Mouse (Mus musculus) erythroblast, embryonic 14.5 days (primary cell): ENCODE data around the gene Uqcr10. TPM values are rescaled to one million over a fixed set of nuclear protein-coding genes. Genes with fewer than 3 reads are reported as not detected.

Experiments used
- H3K27me3 ChIP-seq: 2 replicates; pipeline ENCODE4 v1.6.1; 2012; ENCODE audit warnings: inconsistent platforms; ENCODE audit not compliant: control insufficient read depth
- H3K36me3 ChIP-seq: 2 replicates; pipeline ENCODE4 v1.6.1; 2012; ENCODE audit warnings: mild to moderate bottlenecking, inconsistent platforms; ENCODE audit not compliant: control insufficient read depth
- H3K4me1 ChIP-seq: 2 replicates; pipeline ENCODE4 v1.6.1; 2012; ENCODE audit warnings: inconsistent platforms; ENCODE audit not compliant: control insufficient read depth
- H3K4me3 ChIP-seq: replicated peaks from 2 replicates; pipeline ENCODE3; 2012; ENCODE audit warnings: moderate library complexity, mild to moderate bottlenecking, inconsistent platforms
- H3K9me3 ChIP-seq: 2 replicates; pipeline ENCODE4 v1.6.1; 2012; ENCODE audit warnings: low read length, inconsistent platforms, mixed read lengths; ENCODE audit not compliant: control insufficient read depth
- GATA1 ChIP-seq: IDR thresholded peaks from 2 replicates; pipeline ENCODE4 v1.6.1; 2012; ENCODE audit warnings: low read length, inconsistent platforms, mixed read lengths
- TAL1 ChIP-seq: IDR thresholded peaks from 3 replicates; pipeline ENCODE4 v1.6.1; 2012; ENCODE audit warnings: low read length, inconsistent platforms, mixed read lengths
- polyA plus RNA-seq: library from polyadenylated mRNA; stranded (reverse); fragments of >175 nt; gene quantifications from 2 replicates; pipeline ENCODE4 v1.2.3, GENCODE M21; 2012

The Uqcr10 gene
- polyA plus RNA-seq, 1 experiment: 8.8 TPM

- H3K36me3 ChIP-seq: peaks cover 94% of the 10 kb centered on the region
- TF ChIP-seq TAL1: no peak
- no peak for TF ChIP-seq GATA1
- no peaks in the 10 kb centered on the region for H3K27me3 ChIP-seq
- peaks cover 31% of the 10 kb centered on the region for H3K4me1 ChIP-seq
- H3K9me3 ChIP-seq: no peaks in the 10 kb centered on the region
- no peak overlapping the region for H3K4me3 ChIP-seq
Measured at GRCm38 (mm10) chr11:4671736-4672135, 32.4 kb downstream of the Uqcr10 start.

- peaks cover 45% of the 10 kb centered on the region for H3K4me1 ChIP-seq
- peaks cover 70% of the 10 kb centered on the region for H3K36me3 ChIP-seq
- no peak overlapping the region for H3K4me3 ChIP-seq
- no peaks in the 10 kb centered on the region for H3K9me3 ChIP-seq
- TF ChIP-seq TAL1 (no peak), GATA1 (no peak)
- H3K27me3 ChIP-seq: no peaks in the 10 kb centered on the region
Measured at GRCm38 (mm10) chr11:4662496-4662878, 41.7 kb downstream of the Uqcr10 start.

GRCm38 (mm10) chr11:4661871-4662495, 42.2 kb downstream of the Uqcr10 start:
- no peaks in the 10 kb centered on the region for H3K27me3 ChIP-seq
- no peak for TF ChIP-seq TAL1
- TF ChIP-seq GATA1: no peak
- H3K36me3 ChIP-seq: peaks cover 70% of the 10 kb centered on the region
- no peak overlapping the region for H3K4me3 ChIP-seq
- peaks cover 45% of the 10 kb centered on the region for H3K4me1 ChIP-seq
- H3K9me3 ChIP-seq: no peaks in the 10 kb centered on the region

- Histone ChIP-seq H3K36me3 (peaks cover 73% of the 10 kb centered on the region), H3K4me3 (peak overlapping the region; percentile 37)
- TF ChIP-seq TAL1 (no peak), GATA1 (no peak)
Measured at GRCm38 (mm10) chr11:4661324-4661723, 42.8 kb downstream of the Uqcr10 start.

GRCm38 (mm10) chr11:4660309-4661025, 43.7 kb downstream of the Uqcr10 start:
- peaks cover 82% of the 10 kb centered on the region for H3K36me3 ChIP-seq
- no peak overlapping the region for H3K4me3 ChIP-seq
- H3K27me3 ChIP-seq: no peaks in the 10 kb centered on the region
- TF ChIP-seq GATA1 (no peak), TAL1 (no peak)
- no peaks in the 10 kb centered on the region for H3K9me3 ChIP-seq
- H3K4me1 ChIP-seq: peaks cover 50% of the 10 kb centered on the region

More at GRCm38 (mm10) chr11:4661324-4661723, 42.8 kb downstream of the Uqcr10 start:
- no peaks in the 10 kb centered on the region for H3K9me3 ChIP-seq
- H3K4me1 ChIP-seq: peaks cover 49% of the 10 kb centered on the region
- H3K27me3 ChIP-seq: no peaks in the 10 kb centered on the region

- Histone ChIP-seq H3K9me3 (no peaks in the 10 kb centered on the region), H3K4me3 (no peak overlapping the region), H3K36me3 (peaks cover 88% of the 10 kb centered on the region), H3K27me3 (no peaks in the 10 kb centered on the region), H3K4me1 (peaks cover 50% of the 10 kb centered on the region)
- TF ChIP-seq TAL1 (no peak), GATA1 (no peak)
Measured at GRCm38 (mm10) chr11:4659818-4660217, 44.3 kb downstream of the Uqcr10 start.

Other genes starting within 250 kb of the Uqcr10 start
- 3.6 and 4.2 TPM in 2 replicates for gene Mtmr3, start 109.5 kb downstream of the Uqcr10 start, polyA plus RNA-seq
- gene Gm11032, start 84.3 kb downstream of the Uqcr10 start, polyA plus RNA-seq: not detected in 2 replicates
- gene Ascc2, start 66.6 kb downstream of the Uqcr10 start, polyA plus RNA-seq: 4.5 and 5.3 TPM in 2 replicates
- gene Zmat5, start 336 bp upstream of the Uqcr10 start, polyA plus RNA-seq: 5.8 and 7.4 TPM in 2 replicates
- gene Cabp7, start 42.4 kb upstream of the Uqcr10 start, polyA plus RNA-seq: not detected in 2 replicates
- 1.5 and 1.6 TPM in 2 replicates for gene Nf2, start 145.2 kb upstream of the Uqcr10 start, polyA plus RNA-seq
- gene Nipsnap1, start 169.6 kb upstream of the Uqcr10 start, polyA plus RNA-seq: 0.38 and 0.72 TPM in 2 replicates
- gene Thoc5, start 191.0 kb upstream of the Uqcr10 start, polyA plus RNA-seq: 0.29 and 0.65 TPM in 2 replicates
- gene Nefh, start 243.7 kb upstream of the Uqcr10 start, polyA plus RNA-seq: 0.01 and 0.02 TPM in 2 replicates